Mouse (Mus musculus): Measurements from ENCODE around the gene Cfap36. TPM values are rescaled to one million over a fixed set of nuclear protein-coding genes. Genes with fewer than 3 reads are reported as not detected.

The Cfap36 gene
- polyA plus RNA-seq, 1 experiment = 14.5 TPM

DNA sequence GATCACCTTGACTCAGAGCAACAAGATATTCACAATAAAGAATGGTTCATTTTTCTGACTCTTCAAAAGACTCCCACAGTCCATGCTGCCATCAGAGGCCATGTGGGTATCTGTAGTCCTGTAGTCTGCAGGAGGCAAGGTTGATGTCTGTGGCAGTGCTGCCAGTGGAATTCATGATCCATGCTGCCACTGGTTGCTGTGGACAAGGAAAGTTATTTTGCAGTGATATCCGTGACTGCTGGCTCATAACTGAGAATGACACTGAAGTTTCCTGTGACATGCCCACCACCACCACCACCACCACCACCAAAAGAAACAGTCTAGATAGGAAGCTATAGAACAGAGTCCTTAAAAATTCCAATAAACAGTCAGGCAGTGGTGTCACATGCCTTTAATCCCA, 7.4 kb upstream of the Cfap36 start:
- no peaks in the 10 kb centered on the region for H3K79me2 ChIP-seq (ENCODE audit: control insufficient read depth, insufficient read depth)
- no peak overlapping the region for H3K4me3 ChIP-seq (ENCODE audit: insufficient read depth, poor library complexity, severe bottlenecking)
- TF ChIP-seq MAX (IDR thresholded peaks at IDR 0.05) = no peak
- TF ChIP-seq FOSL1 (IDR thresholded peaks at IDR 0.05; ENCODE audit: insufficient read depth, low read length, poor library complexity, severe bottlenecking) = no peak
- no peak for TF ChIP-seq CEBPB (IDR thresholded peaks at IDR 0.05; ENCODE audit: low read depth)
- TF ChIP-seq MYOG (IDR thresholded peaks at IDR 0.05; ENCODE audit: control insufficient read depth, extremely low read depth, insufficient read length) = no peak
- no peak for TF ChIP-seq USF1 (IDR thresholded peaks at IDR 0.05; ENCODE audit: low read depth)
- TF ChIP-seq MYOD1 (IDR thresholded peaks at IDR 0.05; ENCODE audit: control insufficient read depth, insufficient read length, low read depth) = no peak
- no peak for TF ChIP-seq CTCF (IDR thresholded peaks at IDR 0.05; ENCODE audit: control insufficient read depth, insufficient read depth, insufficient read length)

GRCm38 (mm10) chr11:29248386-29248785, 1.2 kb upstream of the Cfap36 start:
- peaks cover 5% of the 10 kb centered on the region for H3K36me3 ChIP-seq (ENCODE audit: control insufficient read depth, insufficient read depth)
- peaks cover 18% of the 10 kb centered on the region for H3K79me2 ChIP-seq (ENCODE audit: control insufficient read depth, insufficient read depth)
- H3K27me3 ChIP-seq (ENCODE audit: control insufficient read depth, insufficient read depth, insufficient read length) = no peaks in the 10 kb centered on the region
- H3K79me3 ChIP-seq (ENCODE audit: low read depth) = peaks cover 5% of the 10 kb centered on the region
- no peak overlapping the region for H3ac ChIP-seq (ENCODE audit: control insufficient read depth, insufficient read length, low read depth)
- no peak overlapping the region for H3K4me3 ChIP-seq (ENCODE audit: insufficient read depth, poor library complexity, severe bottlenecking)
- TF ChIP-seq CTCF (IDR thresholded peaks at IDR 0.05; ENCODE audit: control insufficient read depth, insufficient read depth, insufficient read length) (no peak), MAX (IDR thresholded peaks at IDR 0.05) (no peak), CEBPB (IDR thresholded peaks at IDR 0.05; ENCODE audit: low read depth) (no peak), MYOG (IDR thresholded peaks at IDR 0.05; ENCODE audit: control insufficient read depth, extremely low read depth, insufficient read length) (no peak)

More for the DNA sequence above, 7.4 kb upstream of the Cfap36 start:
- H3K36me3 ChIP-seq (ENCODE audit: control insufficient read depth, insufficient read depth) = no peaks in the 10 kb centered on the region
- no peaks in the 10 kb centered on the region for H3K79me3 ChIP-seq (ENCODE audit: low read depth)
- H3K27me3 ChIP-seq (ENCODE audit: control insufficient read depth, insufficient read depth, insufficient read length) = no peaks in the 10 kb centered on the region
- H3ac ChIP-seq (ENCODE audit: control insufficient read depth, insufficient read length, low read depth) = no peak overlapping the region

- Histone ChIP-seq H3K27me3 (ENCODE audit: control insufficient read depth, insufficient read depth, insufficient read length) (no peaks in the 10 kb centered on the region), H3ac (ENCODE audit: control insufficient read depth, insufficient read length, low read depth) (no peak overlapping the region), H3K36me3 (ENCODE audit: control insufficient read depth, insufficient read depth) (peaks cover 6% of the 10 kb centered on the region), H3K79me2 (ENCODE audit: control insufficient read depth, insufficient read depth) (peaks cover 18% of the 10 kb centered on the region), H3K4me3 (ENCODE audit: insufficient read depth, poor library complexity, severe bottlenecking) (no peak overlapping the region), H3K79me3 (ENCODE audit: low read depth) (peaks cover 5% of the 10 kb centered on the region)
- TF ChIP-seq CTCF (IDR thresholded peaks at IDR 0.05; ENCODE audit: control insufficient read depth, insufficient read depth, insufficient read length) (no peak), MAX (IDR thresholded peaks at IDR 0.05) (no peak), USF1 (IDR thresholded peaks at IDR 0.05; ENCODE audit: low read depth) (no peak), MYOD1 (IDR thresholded peaks at IDR 0.05; ENCODE audit: control insufficient read depth, insufficient read length, low read depth) (no peak), MYOG (IDR thresholded peaks at IDR 0.05; ENCODE audit: control insufficient read depth, extremely low read depth, insufficient read length) (no peak), CEBPB (IDR thresholded peaks at IDR 0.05; ENCODE audit: low read depth) (no peak), FOSL1 (IDR thresholded peaks at IDR 0.05; ENCODE audit: insufficient read depth, low read length, poor library complexity, severe bottlenecking) (no peak)
Observed at GRCm38 (mm10) chr11:29247725-29248124, 516 bp upstream of the Cfap36 start.

DNA sequence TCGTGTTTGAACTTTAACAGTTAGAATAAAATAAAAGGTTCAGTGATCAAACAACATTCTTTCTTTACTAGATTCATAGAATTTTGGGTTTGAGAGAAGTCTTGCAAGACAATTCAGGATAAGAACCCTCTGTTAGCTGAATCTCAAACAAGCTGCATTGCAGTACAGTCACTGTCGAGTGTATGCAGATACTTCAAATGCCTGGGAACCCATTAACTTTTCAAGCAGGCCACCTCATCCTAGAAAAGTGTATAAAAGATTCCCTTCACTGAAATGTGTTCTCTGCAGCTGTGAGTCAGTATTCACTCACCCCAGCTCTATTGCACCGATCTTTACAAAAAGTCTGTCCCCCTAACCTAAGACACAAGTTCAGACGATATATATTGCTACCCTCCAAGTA, 1.2 kb downstream of the Cfap36 start:
- TF ChIP-seq CEBPB (IDR thresholded peaks at IDR 0.05; ENCODE audit: low read depth) = no peak
- no peak for TF ChIP-seq MYOG (IDR thresholded peaks at IDR 0.05; ENCODE audit: control insufficient read depth, extremely low read depth, insufficient read length)
- no peak for TF ChIP-seq MAX (IDR thresholded peaks at IDR 0.05)
- TF ChIP-seq CTCF (IDR thresholded peaks at IDR 0.05; ENCODE audit: control insufficient read depth, insufficient read depth, insufficient read length) = no peak
- no peak for TF ChIP-seq MYOD1 (IDR thresholded peaks at IDR 0.05; ENCODE audit: control insufficient read depth, insufficient read length, low read depth)
- no peak for TF ChIP-seq USF1 (IDR thresholded peaks at IDR 0.05; ENCODE audit: low read depth)
- no peak for TF ChIP-seq FOSL1 (IDR thresholded peaks at IDR 0.05; ENCODE audit: insufficient read depth, low read length, poor library complexity, severe bottlenecking)
- no peaks in the 10 kb centered on the region for H3K27me3 ChIP-seq (ENCODE audit: control insufficient read depth, insufficient read depth, insufficient read length)
- H3ac ChIP-seq (ENCODE audit: control insufficient read depth, insufficient read length, low read depth) = no peak overlapping the region

GRCm38 (mm10) chr11:29241961-29242360, 5.2 kb downstream of the Cfap36 start:
- no peak for TF ChIP-seq USF1 (IDR thresholded peaks at IDR 0.05; ENCODE audit: low read depth)
- no peak for TF ChIP-seq CEBPB (IDR thresholded peaks at IDR 0.05; ENCODE audit: low read depth)
- TF ChIP-seq MYOD1 (IDR thresholded peaks at IDR 0.05; ENCODE audit: control insufficient read depth, insufficient read length, low read depth) = no peak
- TF ChIP-seq MYOG (IDR thresholded peaks at IDR 0.05; ENCODE audit: control insufficient read depth, extremely low read depth, insufficient read length) = no peak
- TF ChIP-seq CTCF (IDR thresholded peaks at IDR 0.05; ENCODE audit: control insufficient read depth, insufficient read depth, insufficient read length) = no peak
- TF ChIP-seq MAX (IDR thresholded peaks at IDR 0.05) = no peak
- no peak for TF ChIP-seq FOSL1 (IDR thresholded peaks at IDR 0.05; ENCODE audit: insufficient read depth, low read length, poor library complexity, severe bottlenecking)
- H3K79me3 ChIP-seq (ENCODE audit: low read depth) = peaks cover 5% of the 10 kb centered on the region
- H3ac ChIP-seq (ENCODE audit: control insufficient read depth, insufficient read length, low read depth) = no peak overlapping the region
- no peak overlapping the region for H3K4me3 ChIP-seq (ENCODE audit: insufficient read depth, poor library complexity, severe bottlenecking)
- H3K79me2 ChIP-seq (ENCODE audit: control insufficient read depth, insufficient read depth) = peaks cover 18% of the 10 kb centered on the region
- no peaks in the 10 kb centered on the region for H3K27me3 ChIP-seq (ENCODE audit: control insufficient read depth, insufficient read depth, insufficient read length)
- peaks cover 18% of the 10 kb centered on the region for H3K36me3 ChIP-seq (ENCODE audit: control insufficient read depth, insufficient read depth)

More for the DNA sequence above, 1.2 kb downstream of the Cfap36 start:
- Histone ChIP-seq H3K36me3 (ENCODE audit: control insufficient read depth, insufficient read depth) (peaks cover 18% of the 10 kb centered on the region), H3K79me3 (ENCODE audit: low read depth) (peaks cover 5% of the 10 kb centered on the region), H3K4me3 (ENCODE audit: insufficient read depth, poor library complexity, severe bottlenecking) (peak overlapping the region; percentile 68), H3K79me2 (ENCODE audit: control insufficient read depth, insufficient read depth) (peaks cover 18% of the 10 kb centered on the region)

DNA sequence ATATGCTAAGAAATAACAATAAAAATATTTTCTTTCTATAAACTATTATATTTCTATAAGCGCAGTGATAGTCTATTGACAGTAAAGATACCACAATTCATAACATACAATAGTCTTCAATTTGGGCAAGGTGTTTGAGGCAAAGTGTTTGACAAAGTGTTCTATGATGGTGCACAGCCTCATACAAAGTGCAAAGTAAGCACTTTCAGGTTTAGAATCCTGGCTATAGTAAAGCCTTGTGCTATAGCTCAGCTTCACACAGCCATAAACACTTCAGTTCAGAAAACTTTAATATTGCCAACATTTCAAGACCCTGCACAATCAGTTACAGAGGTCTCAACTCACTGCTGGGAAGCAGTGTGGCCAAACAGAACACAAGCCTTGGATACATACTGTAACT, 7.9 kb downstream of the Cfap36 start:
- H3K36me3 ChIP-seq (ENCODE audit: control insufficient read depth, insufficient read depth) = peaks cover 15% of the 10 kb centered on the region
- H3K79me3 ChIP-seq (ENCODE audit: low read depth) = no peaks in the 10 kb centered on the region
- no peak overlapping the region for H3ac ChIP-seq (ENCODE audit: control insufficient read depth, insufficient read length, low read depth)
- no peak for TF ChIP-seq CTCF (IDR thresholded peaks at IDR 0.05; ENCODE audit: control insufficient read depth, insufficient read depth, insufficient read length)
- TF ChIP-seq FOSL1 (IDR thresholded peaks at IDR 0.05; ENCODE audit: insufficient read depth, low read length, poor library complexity, severe bottlenecking) = no peak
- H3K79me2 ChIP-seq (ENCODE audit: control insufficient read depth, insufficient read depth) = no peaks in the 10 kb centered on the region
- no peak overlapping the region for H3K4me3 ChIP-seq (ENCODE audit: insufficient read depth, poor library complexity, severe bottlenecking)
- no peaks in the 10 kb centered on the region for H3K27me3 ChIP-seq (ENCODE audit: control insufficient read depth, insufficient read depth, insufficient read length)

Measured in C2C12 (cell line).